Mouse (Mus musculus) liver, adult 2 months (tissue): ENCODE measurements around the gene Nit2. TPM values are rescaled to one million over a fixed set of nuclear protein-coding genes. Genes with fewer than 3 reads are reported as not detected.

Source experiments
- DNase-seq: peaks from one replicate; pipeline ENCODE4 v3.0.0-alpha.2; 2011; ENCODE audit warnings: low read depth, low spot score; ENCODE audit errors: extremely low read depth
- H3K27ac ChIP-seq: fragments of 200-500 bp; replicated peaks from 2 replicates; pipeline ENCODE4 v1.5.1; 2012; ENCODE audit warnings: low read depth, mild to moderate bottlenecking, control low read depth, inconsistent platforms, low read length; ENCODE audit not compliant: insufficient read depth
- H3K27me3 ChIP-seq: fragments of 200-500 bp; 2 replicates; pipeline ENCODE4 v1.6.1; 2012; ENCODE audit warnings: mild to moderate bottlenecking, moderate library complexity, low read length, inconsistent platforms; ENCODE audit not compliant: control insufficient read depth, insufficient read depth
- H3K36me3 ChIP-seq: fragments of 200-500 bp; 2 replicates; pipeline ENCODE4 v1.6.1; 2012; ENCODE audit warnings: low read length, inconsistent platforms; ENCODE audit not compliant: control insufficient read depth, insufficient read depth
- H3K4me1 ChIP-seq: fragments of 200-500 bp; 2 replicates; pipeline ENCODE4 v1.6.1; 2011; ENCODE audit warnings: low read length; ENCODE audit not compliant: control insufficient read depth, insufficient read depth
- H3K4me3 ChIP-seq: fragments of 200-500 bp; 2 replicates; pipeline ENCODE4 v1.5.1; 2011; ENCODE audit warnings: low read depth, mild to moderate bottlenecking, control low read depth, low read length, moderate library complexity; ENCODE audit not compliant: insufficient read depth
- H3K79me2 ChIP-seq: fragments of 200-500 bp; 2 replicates; pipeline ENCODE4 v1.6.1; 2012; ENCODE audit warnings: inconsistent platforms, mild to moderate bottlenecking, low read length, moderate library complexity; ENCODE audit not compliant: control insufficient read depth, insufficient read depth
- H3K9ac ChIP-seq: fragments of 200-500 bp; 2 replicates; pipeline ENCODE4 v1.6.1; 2012; ENCODE audit warnings: low read depth, mild to moderate bottlenecking, control low read depth, inconsistent platforms, low read length
- CTCF ChIP-seq: fragments of 200-500 bp; IDR thresholded peaks from 2 replicates; pipeline ENCODE4 v1.5.1; 2011; ENCODE audit warnings: low read depth, low read length, control low read depth
- POLR2A ChIP-seq: fragments of 200-500 bp; IDR thresholded peaks from 2 replicates; pipeline ENCODE4 v1.6.1; 2011; ENCODE audit warnings: low read length, control low read depth; ENCODE audit not compliant: insufficient read depth; ENCODE audit errors: extremely low read depth
- WGBS: fragments of 180-500 bp; shearing (Covaris S2); methylation state at CpG from one replicate; pipeline ENCODE4 v1.1.7; 2018; 5-methylcytosine and 5-hydroxymethylcytosine counted together
- polyA plus RNA-seq: library from polyadenylated mRNA; depleted of rRNA; stranded (reverse); fragments of >200 nt; gene quantifications from 2 replicates; pipeline ENCODE4 v1.2.3, GENCODE M21; 2012
- total RNA-seq: library from RNA; depleted of rRNA; stranded (reverse); fragments of >200 nt; gene quantifications from 2 replicates; pipeline ENCODE4 v1.2.3, GENCODE M21; 2014

Nit2 gene
- total and polyA plus RNA-seq, 2 experiments = 172 to 288 TPM

- no peak overlapping the region for H3K27ac ChIP-seq
- H3K27me3 ChIP-seq = no peaks in the 10 kb centered on the region
- H3K4me3 ChIP-seq = no peak overlapping the region
- no peak overlapping the region for H3K9ac ChIP-seq
- no peak for TF ChIP-seq POLR2A
- TF ChIP-seq CTCF = no peak
- H3K79me2 ChIP-seq = no peaks in the 10 kb centered on the region; the same call in 1 of the 2 replicates
- no peaks in the 10 kb centered on the region for H3K4me1 ChIP-seq
- WGBS = 45% methylated on average over 5 of the region's 5 CpGs
- H3K36me3 ChIP-seq = peaks cover 51% of the 10 kb centered on the region
- no peak for DNase-seq
These were observed 22.4 kb downstream of the Nit2 start for GRCm38 (mm10) chr16:57144741-57145140.

GRCm38 (mm10) chr16:57133611-57134010, 33.5 kb downstream of the Nit2 start:
- TF ChIP-seq CTCF (no peak), POLR2A (no peak)
- 84% methylated on average over 6 of the region's 6 CpGs for WGBS
- H3K36me3 ChIP-seq = peaks cover 35% of the 10 kb centered on the region
- H3K9ac ChIP-seq = no peak overlapping the region
- no peak overlapping the region for H3K4me3 ChIP-seq
- H3K79me2 ChIP-seq = peaks cover 18% of the 10 kb centered on the region; the same call in 1 of the 2 replicates
- DNase-seq = no peak
- peaks cover 22% of the 10 kb centered on the region for H3K4me1 ChIP-seq
- no peak overlapping the region for H3K27ac ChIP-seq
- no peaks in the 10 kb centered on the region for H3K27me3 ChIP-seq

- TF ChIP-seq POLR2A (no peak), CTCF (no peak)
- no peak overlapping the region for H3K4me3 ChIP-seq
- H3K36me3 ChIP-seq = peaks cover 30% of the 10 kb centered on the region
- H3K9ac ChIP-seq = no peak overlapping the region
- no peaks in the 10 kb centered on the region for H3K27me3 ChIP-seq
- WGBS = 4% methylated on average over 1 of the region's 1 CpGs
- no peak overlapping the region for H3K27ac ChIP-seq
- peaks cover 29% of the 10 kb centered on the region for H3K4me1 ChIP-seq
- peaks cover 21% of the 10 kb centered on the region; the same call in 1 of the 2 replicates for H3K79me2 ChIP-seq
- peak; percentile 57 for DNase-seq
These were observed 34.8 kb downstream of the Nit2 start for GRCm38 (mm10) chr16:57132326-57132725.

- no peak for DNase-seq
- Histone ChIP-seq H3K79me2 (peaks cover 21% of the 10 kb centered on the region; the same call in 1 of the 2 replicates), H3K36me3 (peaks cover 24% of the 10 kb centered on the region), H3K4me1 (peaks cover 30% of the 10 kb centered on the region), H3K27me3 (no peaks in the 10 kb centered on the region), H3K9ac (no peak overlapping the region), H3K27ac (no peak overlapping the region), H3K4me3 (no peak overlapping the region)
- no peak for TF ChIP-seq CTCF
- 74% methylated on average over 4 of the region's 4 CpGs for WGBS
These were observed 35.6 kb downstream of the Nit2 start for GRCm38 (mm10) chr16:57131544-57131943.

- DNase-seq = peak; percentile 73
- TF ChIP-seq CTCF (no peak), POLR2A (no peak)
- Histone ChIP-seq H3K27ac (peak overlapping the region; percentile 63; the same call in 1 of the 2 replicates), H3K4me3 (no peak overlapping the region), H3K9ac (no peak overlapping the region; the same call in 1 of the 2 replicates), H3K27me3 (no peaks in the 10 kb centered on the region), H3K4me1 (peaks cover 33% of the 10 kb centered on the region), H3K79me2 (peaks cover 24% of the 10 kb centered on the region; the same call in 1 of the 2 replicates), H3K36me3 (peaks cover 17% of the 10 kb centered on the region)
- 51% methylated on average over 3 of the region's 3 CpGs for WGBS
These were observed 36.3 kb downstream of the Nit2 start for GRCm38 (mm10) chr16:57130752-57131400.

- H3K27me3 ChIP-seq = no peaks in the 10 kb centered on the region
- H3K36me3 ChIP-seq = no peaks in the 10 kb centered on the region
- DNase-seq = peak; percentile 82
- peaks cover 43% of the 10 kb centered on the region for H3K4me1 ChIP-seq
- peak overlapping the region; percentile 84 for H3K27ac ChIP-seq
- TF ChIP-seq CTCF (no peak), POLR2A (no peak)
- H3K79me2 ChIP-seq = peaks cover 30% of the 10 kb centered on the region; the same call in 1 of the 2 replicates
- peak overlapping the region; percentile 42 for H3K9ac ChIP-seq
- WGBS = 20% methylated on average over 2 of the region's 2 CpGs
- H3K4me3 ChIP-seq = no peak overlapping the region
These were observed 39.3 kb downstream of the Nit2 start for GRCm38 (mm10) chr16:57127825-57128224.
